Mouse (Mus musculus) heart, adult 18-20 months (tissue): ENCODE results near the gene Fam3a. TPM values are rescaled to one million over a fixed set of nuclear protein-coding genes. Genes with fewer than 3 reads are reported as not detected.

ENCODE experiments used
- total RNA-seq, 2 experiments: library from RNA; stranded (reverse); gene quantifications; 2 replicates each; pipeline ENCODE4 v1.2.3; 2021

The Fam3a gene
- total RNA-seq, 2 experiments from 2014 or later, result 19.2 to 20.7 TPM

Other genes starting within 250 kb of the Fam3a start
- gene Tex28, start 225.4 kb downstream of the Fam3a start, total RNA-seq, result not detected
- not detected for gene Tktl1, start 216.0 kb downstream of the Fam3a start, total RNA-seq
- gene Flna, start 143.5 kb downstream of the Fam3a start, total RNA-seq, result 10 to 100 TPM; 85.9 to 91.8 TPM
- gene Emd, start 138.6 kb downstream of the Fam3a start, total RNA-seq, result 10 to 100 TPM; 31.0 to 35.2 TPM
- gene Rpl10, start 122.5 kb downstream of the Fam3a start, total RNA-seq, result 100 to 1,000 TPM; 240 to 275 TPM
- 10 to 100 TPM; 45.4 to 47.6 TPM for gene Taz, start 111.4 kb downstream of the Fam3a start, total RNA-seq
- 10 to 100 TPM; 17.7 to 23.5 TPM for gene Dnase1l1, start 110.9 kb downstream of the Fam3a start, total RNA-seq
- gene Atp6ap1, start 96.2 kb downstream of the Fam3a start, total RNA-seq, result 100 to 1,000 TPM; 130 to 139 TPM
- gene Gdi1, start 88.3 kb downstream of the Fam3a start, total RNA-seq, result 10 to 100 TPM; 50.9 to 66.5 TPM
- 10 to 100 TPM; 23.9 to 27.7 TPM for gene Fam50a, start 80.2 kb downstream of the Fam3a start, total RNA-seq
- gene Plxna3, start 64.2 kb downstream of the Fam3a start, total RNA-seq, result under 1 TPM; 0.40 to 0.93 TPM
- gene Lage3, start 39.7 kb downstream of the Fam3a start, total RNA-seq, result 10 to 100 TPM; 26.8 to 29.0 TPM
- gene Ubl4a, start 20.1 kb downstream of the Fam3a start, total RNA-seq, result 10 to 100 TPM; 76.0 to 77.9 TPM
- gene Slc10a3, start 19.9 kb downstream of the Fam3a start, total RNA-seq, result 1 to 10 TPM; 4.5 to 5.1 TPM
- gene Ikbkg, start within 50 bp of the Fam3a start, total RNA-seq, result 10 to 100 TPM; 44.7 to 51.0 TPM
- 10 to 100 TPM in 1 of 2 experiments, 1 to 10 TPM in 1; 5.8 to 10.6 TPM for gene G6pdx, start 35.9 kb upstream of the Fam3a start, total RNA-seq
- gene Gm6880, start 88.1 kb upstream of the Fam3a start, total RNA-seq, result not detected
- gene Olfr1326-ps1, start 181.6 kb upstream of the Fam3a start, total RNA-seq, result not detected
- gene Olfr1325, start 199.4 kb upstream of the Fam3a start, total RNA-seq, result not detected